Mouse (Mus musculus): ENCODE results near the gene Rere.

DNA sequence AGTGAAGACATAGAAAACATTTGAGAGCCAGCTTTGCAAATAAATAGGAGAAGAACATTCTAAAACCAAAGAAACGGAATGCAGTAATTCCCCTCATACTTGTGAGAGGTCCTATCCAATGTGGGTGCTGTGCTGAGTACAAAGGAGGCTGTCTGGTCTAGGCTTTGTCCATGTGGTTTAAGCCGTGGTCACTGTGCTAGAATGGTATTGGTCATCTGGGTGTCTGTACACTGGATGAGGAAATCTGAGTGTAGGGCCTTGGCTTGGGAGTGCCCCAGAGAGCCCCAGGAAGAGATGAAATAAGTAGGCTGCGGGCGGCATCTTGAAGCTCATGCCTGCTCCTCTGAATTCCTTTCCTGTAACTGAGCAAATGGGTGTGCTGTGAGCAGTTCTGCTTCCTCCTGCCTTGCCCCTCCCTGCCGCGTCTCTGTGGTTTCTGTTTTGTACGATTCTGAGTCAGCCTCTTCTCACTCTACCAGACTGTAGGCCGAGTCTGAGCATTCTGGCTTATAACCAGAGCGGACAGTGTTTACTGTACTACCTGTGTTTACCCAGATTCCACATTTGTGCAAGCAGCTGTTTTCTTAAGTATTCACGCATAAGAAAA lies 263.3 kb downstream of the Rere start:
- TF ChIP-seq CTCF (IDR thresholded peaks at IDR 0.05; ENCODE audit: low read depth) (no peak), EP300 (optimal IDR thresholded peaks at IDR 0.05) (no peak)
